Mouse (Mus musculus): ENCODE results near the gene Rnf144b. TPM values are rescaled to one million over a fixed set of nuclear protein-coding genes. Genes with fewer than 3 reads are reported as not detected.

Gene Rnf144b
- polyA plus RNA-seq, 1 experiment from 2014 or later: 1.6 TPM

GRCm38 (mm10) chr13:47243569-47243968 is 121.1 kb downstream of the Rnf144b start:
- no peak for DNase-seq (ENCODE audit: low spot score)
- 90% methylated on average over 6 of the region's 6 CpGs for WGBS
- Histone ChIP-seq H3K9ac (ENCODE audit: low read depth, low read length) (no peak overlapping the region), H3K27ac (no peak overlapping the region), H3K4me1 (replicated peaks; ENCODE audit: insufficient read depth, low read length) (no peaks in the 10 kb centered on the region), H3K4me2 (ENCODE audit: low read length) (no peak overlapping the region), H3K36me3 (ENCODE audit: insufficient read depth, low read length) (no peaks in the 10 kb centered on the region), H3K9me3 (replicated peaks; ENCODE audit: low read length) (no peaks in the 10 kb centered on the region), H3K4me3 (replicated peaks; ENCODE audit: low read depth, low read length) (no peak overlapping the region), H3K27me3 (ENCODE audit: insufficient read depth, low read length) (no peaks in the 10 kb centered on the region)
- TF ChIP-seq CTCF (IDR thresholded peaks at IDR 0.05; ENCODE audit: low read depth): no peak
- ATAC-seq (replicated peaks; ENCODE audit: low FRiP score, low read depth): no peak

- no peaks in the 10 kb centered on the region for H3K27me3 ChIP-seq (ENCODE audit: insufficient read depth, low read length)
Measured at GRCm38 (mm10) chr13:47244771-47245170, 122.3 kb downstream of the Rnf144b start.

GRCm38 (mm10) chr13:47246459-47246858 is 124.0 kb downstream of the Rnf144b start:
- no peaks in the 10 kb centered on the region for H3K27me3 ChIP-seq (ENCODE audit: insufficient read depth, low read length)
- 55% methylated on average over 10 of the region's 10 CpGs for WGBS
- H3K4me1 ChIP-seq (replicated peaks; ENCODE audit: insufficient read depth, low read length): no peaks in the 10 kb centered on the region
- no peak overlapping the region for H3K9ac ChIP-seq (ENCODE audit: low read depth, low read length)
- no peaks in the 10 kb centered on the region for H3K9me3 ChIP-seq (replicated peaks; ENCODE audit: low read length)
- H3K27ac ChIP-seq: no peak overlapping the region
- H3K4me3 ChIP-seq (replicated peaks; ENCODE audit: low read depth, low read length): no peak overlapping the region
- ATAC-seq (replicated peaks; ENCODE audit: low FRiP score, low read depth) (no peak), DNase-seq (ENCODE audit: low spot score) (no peak)
- no peak overlapping the region for H3K4me2 ChIP-seq (ENCODE audit: low read length)
- H3K36me3 ChIP-seq (ENCODE audit: insufficient read depth, low read length): no peaks in the 10 kb centered on the region
- TF ChIP-seq CTCF (IDR thresholded peaks at IDR 0.05; ENCODE audit: low read depth): no peak; the same call in 1 of the 2 replicates

More at GRCm38 (mm10) chr13:47244771-47245170, 122.3 kb downstream of the Rnf144b start:
- WGBS: 72% methylated on average over 11 of the region's 11 CpGs
- ATAC-seq (replicated peaks; ENCODE audit: low FRiP score, low read depth) (no peak), DNase-seq (ENCODE audit: low spot score) (no peak)
- Histone ChIP-seq H3K4me1 (replicated peaks; ENCODE audit: insufficient read depth, low read length) (no peaks in the 10 kb centered on the region), H3K36me3 (ENCODE audit: insufficient read depth, low read length) (no peaks in the 10 kb centered on the region), H3K4me3 (replicated peaks; ENCODE audit: low read depth, low read length) (no peak overlapping the region), H3K27ac (no peak overlapping the region), H3K9me3 (replicated peaks; ENCODE audit: low read length) (no peaks in the 10 kb centered on the region), H3K9ac (ENCODE audit: low read depth, low read length) (no peak overlapping the region), H3K4me2 (ENCODE audit: low read length) (no peak overlapping the region)
- no peak for TF ChIP-seq CTCF (IDR thresholded peaks at IDR 0.05; ENCODE audit: low read depth)

GRCm38 (mm10) chr13:47247156-47247800 is 124.8 kb downstream of the Rnf144b start:
- Histone ChIP-seq H3K27me3 (ENCODE audit: insufficient read depth, low read length) (no peaks in the 10 kb centered on the region), H3K9ac (ENCODE audit: low read depth, low read length) (no peak overlapping the region), H3K27ac (no peak overlapping the region), H3K36me3 (ENCODE audit: insufficient read depth, low read length) (no peaks in the 10 kb centered on the region), H3K4me3 (replicated peaks; ENCODE audit: low read depth, low read length) (no peak overlapping the region), H3K4me2 (ENCODE audit: low read length) (no peak overlapping the region), H3K4me1 (replicated peaks; ENCODE audit: insufficient read depth, low read length) (no peaks in the 10 kb centered on the region), H3K9me3 (replicated peaks; ENCODE audit: low read length) (no peaks in the 10 kb centered on the region)
- no peak for ATAC-seq (replicated peaks; ENCODE audit: low FRiP score, low read depth)
- 53% methylated on average over 13 of the region's 13 CpGs for WGBS
- TF ChIP-seq CTCF (IDR thresholded peaks at IDR 0.05; ENCODE audit: low read depth): no peak
- no peak for DNase-seq (ENCODE audit: low spot score)

- no peak overlapping the region for H3K27ac ChIP-seq
- DNase-seq (ENCODE audit: low spot score): no peak
- no peaks in the 10 kb centered on the region for H3K9me3 ChIP-seq (replicated peaks; ENCODE audit: low read length)
- H3K4me3 ChIP-seq (replicated peaks; ENCODE audit: low read depth, low read length): no peak overlapping the region
- H3K36me3 ChIP-seq (ENCODE audit: insufficient read depth, low read length): no peaks in the 10 kb centered on the region
- no peaks in the 10 kb centered on the region for H3K27me3 ChIP-seq (ENCODE audit: insufficient read depth, low read length)
- ATAC-seq (replicated peaks; ENCODE audit: low FRiP score, low read depth): no peak
- H3K4me1 ChIP-seq (replicated peaks; ENCODE audit: insufficient read depth, low read length): no peaks in the 10 kb centered on the region
- H3K4me2 ChIP-seq (ENCODE audit: low read length): no peak overlapping the region
- TF ChIP-seq CTCF (IDR thresholded peaks at IDR 0.05; ENCODE audit: low read depth): no peak
- no peak overlapping the region for H3K9ac ChIP-seq (ENCODE audit: low read depth, low read length)
- 72% methylated on average over 8 of the region's 8 CpGs for WGBS
Measured at GRCm38 (mm10) chr13:47248289-47249010, 126.0 kb downstream of the Rnf144b start.

GRCm38 (mm10) chr13:47250615-47251014 is 128.2 kb downstream of the Rnf144b start:
- Histone ChIP-seq H3K4me1 (replicated peaks; ENCODE audit: insufficient read depth, low read length) (no peaks in the 10 kb centered on the region), H3K27me3 (ENCODE audit: insufficient read depth, low read length) (no peaks in the 10 kb centered on the region), H3K9ac (ENCODE audit: low read depth, low read length) (no peak overlapping the region), H3K27ac (no peak overlapping the region), H3K4me3 (replicated peaks; ENCODE audit: low read depth, low read length) (no peak overlapping the region), H3K9me3 (replicated peaks; ENCODE audit: low read length) (no peaks in the 10 kb centered on the region), H3K4me2 (ENCODE audit: low read length) (no peak overlapping the region), H3K36me3 (ENCODE audit: insufficient read depth, low read length) (no peaks in the 10 kb centered on the region)
- 77% methylated on average over 1 of the region's 1 CpGs for WGBS
- no peak for DNase-seq (ENCODE audit: low spot score)
- TF ChIP-seq CTCF (IDR thresholded peaks at IDR 0.05; ENCODE audit: low read depth): no peak
- no peak for ATAC-seq (replicated peaks; ENCODE audit: low FRiP score, low read depth)
